ENCODE assay signal across 20 mouse cellular contexts in the genomic region with DNA sequence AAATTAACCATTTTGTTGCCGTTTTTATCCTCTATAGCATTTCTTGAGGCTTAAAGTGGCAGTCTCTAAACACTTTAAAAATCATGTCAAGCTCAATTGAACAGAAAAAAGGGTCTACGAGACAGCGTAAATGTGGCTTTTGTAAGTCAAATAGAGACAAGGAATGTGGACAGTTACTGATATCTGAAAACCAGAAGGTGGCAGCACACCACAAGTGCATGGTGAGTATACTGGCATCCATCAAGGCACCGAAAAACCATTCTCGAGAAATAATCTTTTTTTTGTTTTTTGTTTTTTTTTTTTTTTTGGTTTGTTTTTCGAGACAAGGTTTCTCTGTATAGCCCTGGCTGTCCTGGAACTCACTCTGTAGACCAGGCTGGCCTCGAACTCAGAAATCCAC. TPM values are rescaled to one million over a fixed set of nuclear protein-coding genes. Genes with fewer than 3 reads are reported as not detected.
A peak's percentile ranks its signal among the peaks of the same experiment; 100 is the strongest.
DNase-seq lines count a peak whose midpoint lies in the region; ATAC-seq and TF ChIP-seq lines count a peak whose summit lies in the region.
"Had no signal": no experiment of that assay in that cellular context is flagged by ENCODE, and none has a peak within 500 bp of the region (broad histone marks: within the 10 kb centered on the region; RNA-seq: fewer than 3 reads in every experiment).

No protein-coding gene starts in this region.

- H3K27me3 ChIP-seq in hindbrain, postnatal 0 days (ENCODE audit: insufficient read depth, low read length), result no peaks in the 10 kb centered on the region
- H3K27me3 ChIP-seq in hindbrain, embryonic 14.5 days (ENCODE audit: control insufficient read depth, insufficient read depth, low read length), result no peaks in the 10 kb centered on the region
- no peaks in the 10 kb centered on the region for H3K27me3 ChIP-seq in lung, postnatal 0 days (replicated peaks; ENCODE audit: insufficient read depth, low read length)
- H3K27me3 ChIP-seq in E14TG2a.4 (ENCODE audit: insufficient read depth, low read length), result 0 out of 2 replicates have a peak, but pooled peaks cover 3% of the 10 kb centered on the region
- H3K27me3 ChIP-seq: forebrain, embryonic 12.5 days; heart, embryonic 12.5 days; hindbrain, embryonic 12.5 days had no signal

- no peaks in the 10 kb centered on the region for H3K36me3 ChIP-seq in hindbrain, postnatal 0 days (ENCODE audit: insufficient read depth, low read length)
- no peaks in the 10 kb centered on the region for H3K36me3 ChIP-seq in hindbrain, embryonic 14.5 days (replicated peaks; ENCODE audit: control insufficient read depth, insufficient read depth)
- H3K36me3 ChIP-seq in lung, postnatal 0 days (ENCODE audit: insufficient read depth, low read length), result no peaks in the 10 kb centered on the region
- H3K36me3 ChIP-seq in E14TG2a.4 (ENCODE audit: insufficient read depth, low read length), result no peaks in the 10 kb centered on the region
- H3K36me3 ChIP-seq: forebrain, embryonic 12.5 days; heart, embryonic 12.5 days; hindbrain, embryonic 12.5 days had no signal

- WGBS in hindbrain, postnatal 0 days, result 65% methylated on average over 6 of the region's 7 CpGs
- WGBS in hindbrain, embryonic 14.5 days, result 57% methylated on average over 6 of the region's 7 CpGs
- WGBS in lung, postnatal 0 days, result 65% methylated on average over 6 of the region's 7 CpGs

- H3K9ac ChIP-seq in hindbrain, postnatal 0 days (replicated peaks; ENCODE audit: low read length), result no peak overlapping the region
- no peak overlapping the region for H3K9ac ChIP-seq in hindbrain, embryonic 14.5 days
- no peak overlapping the region for H3K9ac ChIP-seq in lung, postnatal 0 days (replicated peaks; ENCODE audit: low read depth)
- H3K9ac ChIP-seq: forebrain, embryonic 12.5 days; heart, embryonic 12.5 days; hindbrain, embryonic 12.5 days had no signal

- H3K27ac ChIP-seq in hindbrain, postnatal 0 days, result no peak overlapping the region
- no peak overlapping the region for H3K27ac ChIP-seq in hindbrain, embryonic 14.5 days
- H3K27ac ChIP-seq in lung, postnatal 0 days (ENCODE audit: low read length), result no peak overlapping the region
- H3K27ac ChIP-seq: forebrain, embryonic 12.5 days; hindbrain, embryonic 12.5 days had no signal

- DNase-seq in hindbrain, postnatal 0 days (ENCODE audit: low spot score), result peak; percentile 24
- DNase-seq in hindbrain, embryonic 14.5 days (ENCODE audit: low spot score), result no peak
- DNase-seq in lung, postnatal 0 days (ENCODE audit: low spot score), result no peak
- DNase-seq in lung, postnatal 25 days (ENCODE audit: low spot score), result no peak
- DNase-seq in naive thymus-derived CD4-positive, alpha-beta T cell, adult 2 months (ENCODE audit: low read depth), result peak; percentile 40
- DNase-seq in gastrocnemius, adult 18-20 months (ENCODE audit: low spot score), result no peak
- DNase-seq: adrenal gland, postnatal 36 days; cerebellum, adult 11 months; gastrocnemius, postnatal 14 days; kidney, adult 8-10 months; lung, adult 18-20 months; right cerebral cortex, postnatal 25 days; thymus, postnatal 14 days had no signal

- H3K9me3 ChIP-seq in hindbrain, postnatal 0 days (ENCODE audit: low read length), result no peaks in the 10 kb centered on the region
- H3K9me3 ChIP-seq in hindbrain, embryonic 14.5 days (ENCODE audit: control insufficient read depth, low read length), result no peaks in the 10 kb centered on the region
- H3K9me3 ChIP-seq in lung, postnatal 0 days (ENCODE audit: low read length), result no peaks in the 10 kb centered on the region
- no peaks in the 10 kb centered on the region for H3K9me3 ChIP-seq in E14TG2a.4 (ENCODE audit: low read length)
- H3K9me3 ChIP-seq: forebrain, embryonic 12.5 days; heart, embryonic 12.5 days; hindbrain, embryonic 12.5 days had no signal

- H3K4me2 ChIP-seq in hindbrain, postnatal 0 days (ENCODE audit: low read depth, low read length), result no peak overlapping the region
- no peak overlapping the region for H3K4me2 ChIP-seq in hindbrain, embryonic 14.5 days (replicated peaks)
- no peak overlapping the region for H3K4me2 ChIP-seq in lung, postnatal 0 days (replicated peaks; ENCODE audit: low read depth, low read length)
- H3K4me2 ChIP-seq: forebrain, embryonic 12.5 days; heart, embryonic 12.5 days; hindbrain, embryonic 12.5 days had no signal

- H3K4me1 ChIP-seq in hindbrain, postnatal 0 days (ENCODE audit: insufficient read depth, low read length), result no peaks in the 10 kb centered on the region
- H3K4me1 ChIP-seq in hindbrain, embryonic 14.5 days (replicated peaks; ENCODE audit: control insufficient read depth, insufficient read depth, low read length), result no peaks in the 10 kb centered on the region
- no peaks in the 10 kb centered on the region for H3K4me1 ChIP-seq in lung, postnatal 0 days (ENCODE audit: insufficient read depth, low read depth, low read length)
- 0 out of 2 replicates have a peak, but pooled peaks cover 3% of the 10 kb centered on the region for H3K4me1 ChIP-seq in E14TG2a.4 (replicated peaks; ENCODE audit: low read depth, low read length)
- H3K4me1 ChIP-seq: forebrain, embryonic 12.5 days; heart, embryonic 12.5 days; hindbrain, embryonic 12.5 days had no signal

- no peak for TF ChIP-seq EP300 in lung, postnatal 0 days (IDR thresholded peaks at IDR 0.05)

- peak; percentile 41 for TF ChIP-seq CTCF in hindbrain, postnatal 0 days (IDR thresholded peaks at IDR 0.05; ENCODE audit: low read depth)
- TF ChIP-seq CTCF in lung, postnatal 0 days (IDR thresholded peaks at IDR 0.05), result peak; percentile 51
- TF ChIP-seq CTCF in E14TG2a.4 (conservative IDR thresholded peaks at IDR 0.05; ENCODE audit: low read length), result 0 out of 2 replicates have a peak, but pooled peaks have one; percentile 7

- ATAC-seq in hindbrain, postnatal 0 days, result no peak
- no peak for ATAC-seq in hindbrain, embryonic 14.5 days (ENCODE audit: low FRiP score)
- ATAC-seq in lung, postnatal 0 days, result no peak
- ATAC-seq in monocyte, adult 5-6 weeks (replicated peaks; ENCODE audit: insufficient number of reproducible peaks, low FRiP score, low TSS enrichment, poor library complexity, severe bottlenecking), result no peak

- no peak overlapping the region for H3K4me3 ChIP-seq in hindbrain, postnatal 0 days (ENCODE audit: low read length)
- H3K4me3 ChIP-seq in hindbrain, embryonic 14.5 days (replicated peaks; ENCODE audit: low read length), result no peak overlapping the region
- H3K4me3 ChIP-seq in lung, postnatal 0 days (ENCODE audit: low read depth, low read length), result no peak overlapping the region
- H3K4me3 ChIP-seq in E14TG2a.4 (replicated peaks; ENCODE audit: low read length), result no peak overlapping the region
- H3K4me3 ChIP-seq: forebrain, embryonic 12.5 days; heart, embryonic 12.5 days; hindbrain, embryonic 12.5 days; megakaryocyte, embryonic 14.5 days; myocyte had no signal

RNA-seq across cellular contexts. Expression of a gene that starts 4.5 kb away (rescaled TPM):
- total RNA-seq in hindbrain, postnatal 0 days (2014; rRNA removed), result 29.7 and 32.9 TPM in 2 replicates
- 34.6 and 35.4 TPM in 2 replicates for polyA plus RNA-seq in hindbrain, postnatal 0 days (2015; fragmentation: Nextera tagmentation; extraction: Ambion mirVana)
- 71.2 and 81.7 TPM in 2 replicates for polyA plus RNA-seq in hindbrain, embryonic 14.5 days (2014; fragmentation: Nextera tagmentation; extraction: Ambion mirVana)
- polyA plus RNA-seq in lung, postnatal 0 days (2015; fragmentation: Nextera tagmentation; extraction: Ambion mirVana), result 8.1 and 9.7 TPM in 2 replicates
- total RNA-seq in gastrocnemius, adult 18-20 months (2021), result 1 to 10 TPM; 3.5 to 7.1 TPM
- total RNA-seq in monocyte, adult 5-6 weeks (2017), result 22.7 to 33.1 TPM (median 24.5 TPM) in 3 replicates

Comparison
In these comparisons a context has a peak if more than half of its experiments do, and no peak if none do; other contexts are left out.
1. DNase-seq: peak in hindbrain, postnatal 0 days (single experiment) and naive thymus-derived CD4-positive, alpha-beta T cell, adult 2 months (single experiment); none in hindbrain, embryonic 14.5 days (single experiment), lung, postnatal 0 days (single experiment), lung, postnatal 25 days (single experiment) and gastrocnemius, adult 18-20 months (single experiment).
2. Peak in every context shown above with its lines, with median percentiles within 50 percentile points of each other: CTCF ChIP-seq.